Mouse (Mus musculus) liver, adult 2 months (tissue): ENCODE measurements at regions not wholly inside any gene's neighbourhood (a gene's known extent, or its start where the extent isn't known, plus 50 kb on each side); places are given as distances from the start of the nearest gene placed in this dataset.

Experiments used
- DNase-seq: peaks from one replicate; pipeline ENCODE4 v3.0.0-alpha.2; 2011; ENCODE audit warnings: low read depth, low spot score; ENCODE audit errors: extremely low read depth
- H3K27ac ChIP-seq: fragments of 200-500 bp; replicated peaks from 2 replicates; pipeline ENCODE4 v1.5.1; 2012; ENCODE audit warnings: low read depth, mild to moderate bottlenecking, control low read depth, inconsistent platforms, low read length; ENCODE audit not compliant: insufficient read depth
- H3K27me3 ChIP-seq: fragments of 200-500 bp; 2 replicates; pipeline ENCODE4 v1.6.1; 2012; ENCODE audit warnings: mild to moderate bottlenecking, moderate library complexity, low read length, inconsistent platforms; ENCODE audit not compliant: control insufficient read depth, insufficient read depth
- H3K36me3 ChIP-seq: fragments of 200-500 bp; 2 replicates; pipeline ENCODE4 v1.6.1; 2012; ENCODE audit warnings: low read length, inconsistent platforms; ENCODE audit not compliant: control insufficient read depth, insufficient read depth
- H3K4me1 ChIP-seq: fragments of 200-500 bp; 2 replicates; pipeline ENCODE4 v1.6.1; 2011; ENCODE audit warnings: low read length; ENCODE audit not compliant: control insufficient read depth, insufficient read depth
- H3K4me3 ChIP-seq: fragments of 200-500 bp; 2 replicates; pipeline ENCODE4 v1.5.1; 2011; ENCODE audit warnings: low read depth, mild to moderate bottlenecking, control low read depth, low read length, moderate library complexity; ENCODE audit not compliant: insufficient read depth
- H3K79me2 ChIP-seq: fragments of 200-500 bp; 2 replicates; pipeline ENCODE4 v1.6.1; 2012; ENCODE audit warnings: inconsistent platforms, mild to moderate bottlenecking, low read length, moderate library complexity; ENCODE audit not compliant: control insufficient read depth, insufficient read depth
- H3K9ac ChIP-seq: fragments of 200-500 bp; 2 replicates; pipeline ENCODE4 v1.6.1; 2012; ENCODE audit warnings: low read depth, mild to moderate bottlenecking, control low read depth, inconsistent platforms, low read length
- CTCF ChIP-seq: fragments of 200-500 bp; IDR thresholded peaks from 2 replicates; pipeline ENCODE4 v1.5.1; 2011; ENCODE audit warnings: low read depth, low read length, control low read depth
- POLR2A ChIP-seq: fragments of 200-500 bp; IDR thresholded peaks from 2 replicates; pipeline ENCODE4 v1.6.1; 2011; ENCODE audit warnings: low read length, control low read depth; ENCODE audit not compliant: insufficient read depth; ENCODE audit errors: extremely low read depth
- WGBS: fragments of 180-500 bp; shearing (Covaris S2); methylation state at CpG from one replicate; pipeline ENCODE4 v1.1.7; 2018; 5-methylcytosine and 5-hydroxymethylcytosine counted together

GRCm38 (mm10) chr1:164571496-164572078, 113.4 kb upstream of the Atp1b1 start:
- Histone ChIP-seq H3K27me3 (no peaks in the 10 kb centered on the region), H3K4me1 (no peaks in the 10 kb centered on the region), H3K4me3 (no peak overlapping the region), H3K79me2 (no peaks in the 10 kb centered on the region), H3K27ac (no peak overlapping the region), H3K9ac (no peak overlapping the region), H3K36me3 (no peaks in the 10 kb centered on the region)
- peak; percentile 3 for DNase-seq
- TF ChIP-seq POLR2A: no peak
- no peak for TF ChIP-seq CTCF
- 86% methylated on average over 5 of the region's 5 CpGs for WGBS

- no peak for DNase-seq
- 95% methylated on average over 6 of the region's 6 CpGs for WGBS
- Histone ChIP-seq H3K9ac (no peak overlapping the region), H3K27ac (no peak overlapping the region), H3K4me3 (no peak overlapping the region), H3K27me3 (no peaks in the 10 kb centered on the region), H3K36me3 (no peaks in the 10 kb centered on the region), H3K4me1 (peaks cover 3% of the 10 kb centered on the region; the same call in 1 of the 2 replicates), H3K79me2 (no peaks in the 10 kb centered on the region)
- no peak for TF ChIP-seq CTCF
- no peak for TF ChIP-seq POLR2A
Observed at GRCm38 (mm10) chr1:164564847-164565246, 106.7 kb upstream of the Atp1b1 start.

GRCm38 (mm10) chr1:164559546-164560228, 101.5 kb upstream of the Atp1b1 start:
- peak; percentile 83 for DNase-seq
- no peak overlapping the region for H3K4me3 ChIP-seq
- 64% methylated on average over 4 of the region's 4 CpGs for WGBS
- no peak for TF ChIP-seq CTCF
- TF ChIP-seq POLR2A: no peak
- H3K4me1 ChIP-seq: peaks cover 5% of the 10 kb centered on the region; the same call in 1 of the 2 replicates
- H3K79me2 ChIP-seq: no peaks in the 10 kb centered on the region
- no peak overlapping the region for H3K9ac ChIP-seq
- H3K27ac ChIP-seq: no peak overlapping the region
- H3K27me3 ChIP-seq: no peaks in the 10 kb centered on the region
- no peaks in the 10 kb centered on the region for H3K36me3 ChIP-seq

GRCm38 (mm10) chr1:164552658-164553057, 94.5 kb upstream of the Atp1b1 start:
- Histone ChIP-seq H3K36me3 (no peaks in the 10 kb centered on the region), H3K27ac (no peak overlapping the region), H3K4me3 (no peak overlapping the region), H3K27me3 (no peaks in the 10 kb centered on the region), H3K9ac (no peak overlapping the region), H3K4me1 (no peaks in the 10 kb centered on the region), H3K79me2 (no peaks in the 10 kb centered on the region)
- WGBS: 59% methylated on average over 4 of the region's 4 CpGs
- DNase-seq: no peak
- TF ChIP-seq POLR2A: no peak
- TF ChIP-seq CTCF: no peak

GRCm38 (mm10) chr1:164551019-164551418, 92.9 kb upstream of the Atp1b1 start:
- no peaks in the 10 kb centered on the region for H3K36me3 ChIP-seq
- no peak overlapping the region for H3K4me3 ChIP-seq
- TF ChIP-seq POLR2A (no peak), CTCF (no peak)
- H3K4me1 ChIP-seq: no peaks in the 10 kb centered on the region
- no peaks in the 10 kb centered on the region for H3K79me2 ChIP-seq
- 80% methylated on average over 2 of the region's 2 CpGs for WGBS
- no peaks in the 10 kb centered on the region for H3K27me3 ChIP-seq
- no peak overlapping the region for H3K9ac ChIP-seq
- no peak overlapping the region for H3K27ac ChIP-seq
- no peak for DNase-seq

- DNase-seq: no peak
- no peaks in the 10 kb centered on the region for H3K36me3 ChIP-seq
- H3K9ac ChIP-seq: no peak overlapping the region
- H3K27me3 ChIP-seq: no peaks in the 10 kb centered on the region
- H3K4me1 ChIP-seq: no peaks in the 10 kb centered on the region; the same call in 1 of the 2 replicates
- no peak overlapping the region for H3K27ac ChIP-seq
- H3K4me3 ChIP-seq: no peak overlapping the region
- WGBS: 75% methylated on average over 3 of the region's 3 CpGs
- H3K79me2 ChIP-seq: no peaks in the 10 kb centered on the region
- no peak for TF ChIP-seq POLR2A
- no peak for TF ChIP-seq CTCF
Observed at GRCm38 (mm10) chr1:164550596-164550995, 92.4 kb upstream of the Atp1b1 start.
